26 mouse cellular contexts compared by ENCODE assay signal in the genomic region with DNA sequence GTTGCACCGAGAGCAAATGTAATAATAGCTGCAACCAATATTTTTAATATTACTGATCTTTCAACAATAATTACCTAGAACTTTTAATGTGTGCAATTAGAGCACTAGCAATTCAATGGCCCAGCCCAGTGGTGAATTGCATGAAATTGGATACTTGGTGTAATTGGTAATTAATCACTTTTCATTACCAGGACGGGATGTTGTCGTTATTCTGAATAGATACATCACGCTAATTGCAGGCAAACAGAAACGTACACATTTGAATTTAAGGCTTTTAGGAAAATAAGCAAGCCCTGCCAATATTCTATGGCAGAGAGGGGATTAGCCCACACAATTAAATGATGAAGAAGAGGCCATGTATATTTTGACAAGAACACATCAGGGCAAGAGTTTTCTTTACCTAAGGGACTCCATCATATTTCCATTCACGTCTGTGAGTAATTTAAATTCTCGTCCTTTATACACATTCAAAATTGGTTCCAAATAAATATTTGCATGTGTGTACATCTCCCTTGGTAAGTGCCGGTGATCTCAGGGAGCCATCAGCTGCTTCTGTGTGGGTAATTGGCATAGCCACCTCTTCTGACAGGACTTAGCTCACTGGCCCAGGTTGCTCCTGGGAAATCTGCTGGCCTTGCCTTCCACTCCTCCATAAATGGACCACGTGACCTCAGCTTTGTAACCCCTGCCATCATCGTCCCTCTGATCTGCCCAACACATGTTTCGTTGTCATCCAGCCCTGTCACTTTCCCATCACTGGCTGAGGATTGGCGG.
"Had no signal": no experiment of that assay in that cellular context is flagged by ENCODE, and none has a peak within 500 bp of the region (broad histone marks: within the 10 kb centered on the region; RNA-seq: fewer than 3 reads in every experiment).

No protein-coding gene starts in this region.

- ATAC-seq: forebrain, embryonic 13.5 days; forebrain, embryonic 15.5 days; forebrain, embryonic 16.5 days; forebrain, postnatal 0 days had no signal

- H3K4me1 ChIP-seq: heart, embryonic 10.5 days had no signal

- H3K4me3 ChIP-seq: embryonic facial prominence, embryonic 10.5 days; embryonic facial prominence, embryonic 12.5 days; embryonic facial prominence, embryonic 13.5 days; embryonic facial prominence, embryonic 15.5 days; erythroblast, embryonic 14.5 days; forebrain, embryonic 10.5 days; forebrain, embryonic 13.5 days; forebrain, embryonic 15.5 days; gastrocnemius, adult 2 months; heart, adult 2 months; heart, embryonic 10.5 days had no signal

- H3K4me2 ChIP-seq: embryonic facial prominence, embryonic 12.5 days; embryonic facial prominence, embryonic 13.5 days; embryonic facial prominence, embryonic 15.5 days; forebrain, embryonic 13.5 days; forebrain, embryonic 15.5 days had no signal

- DNase-seq: cerebellum, adult 9-10 months; cerebellum, adult 9-11 months; cerebellum, postnatal 10 days; cerebellum, postnatal 14 days; cerebellum, postnatal 25 days; cerebellum, postnatal 36 days; embryo, embryonic 11 days; forebrain, postnatal 0 days; gastrocnemius, adult 2 months; gastrocnemius, postnatal 10 days; gastrocnemius, postnatal 14 days; gastrocnemius, postnatal 25 days; gastrocnemius, postnatal 36 days; heart, adult 11 months; heart, adult 18-20 months; heart, adult 2 months had no signal

- H3K36me3 ChIP-seq: embryonic facial prominence, embryonic 10.5 days; embryonic facial prominence, embryonic 12.5 days; embryonic facial prominence, embryonic 13.5 days; embryonic facial prominence, embryonic 15.5 days; forebrain, embryonic 10.5 days; forebrain, embryonic 15.5 days; heart, embryonic 10.5 days had no signal

- H3K9ac ChIP-seq: embryonic facial prominence, embryonic 12.5 days; embryonic facial prominence, embryonic 13.5 days; embryonic facial prominence, embryonic 15.5 days; forebrain, embryonic 13.5 days; forebrain, embryonic 15.5 days; forebrain, postnatal 0 days had no signal

- H3K9me3 ChIP-seq: embryonic facial prominence, embryonic 10.5 days; embryonic facial prominence, embryonic 12.5 days; embryonic facial prominence, embryonic 13.5 days; embryonic facial prominence, embryonic 15.5 days; forebrain, embryonic 10.5 days; forebrain, embryonic 13.5 days; forebrain, embryonic 15.5 days; heart, embryonic 10.5 days had no signal

- H3K27ac ChIP-seq: embryonic facial prominence, embryonic 10.5 days; embryonic facial prominence, embryonic 12.5 days; embryonic facial prominence, embryonic 13.5 days; embryonic facial prominence, embryonic 15.5 days; forebrain, embryonic 10.5 days; forebrain, embryonic 13.5 days; forebrain, embryonic 15.5 days; gastrocnemius, adult 2 months; heart, adult 2 months; heart, embryonic 10.5 days had no signal

- H3K27me3 ChIP-seq: embryonic facial prominence, embryonic 12.5 days had no signal
